Mouse (Mus musculus): ENCODE data around the gene Vav3.

Gene Vav3

DNA sequence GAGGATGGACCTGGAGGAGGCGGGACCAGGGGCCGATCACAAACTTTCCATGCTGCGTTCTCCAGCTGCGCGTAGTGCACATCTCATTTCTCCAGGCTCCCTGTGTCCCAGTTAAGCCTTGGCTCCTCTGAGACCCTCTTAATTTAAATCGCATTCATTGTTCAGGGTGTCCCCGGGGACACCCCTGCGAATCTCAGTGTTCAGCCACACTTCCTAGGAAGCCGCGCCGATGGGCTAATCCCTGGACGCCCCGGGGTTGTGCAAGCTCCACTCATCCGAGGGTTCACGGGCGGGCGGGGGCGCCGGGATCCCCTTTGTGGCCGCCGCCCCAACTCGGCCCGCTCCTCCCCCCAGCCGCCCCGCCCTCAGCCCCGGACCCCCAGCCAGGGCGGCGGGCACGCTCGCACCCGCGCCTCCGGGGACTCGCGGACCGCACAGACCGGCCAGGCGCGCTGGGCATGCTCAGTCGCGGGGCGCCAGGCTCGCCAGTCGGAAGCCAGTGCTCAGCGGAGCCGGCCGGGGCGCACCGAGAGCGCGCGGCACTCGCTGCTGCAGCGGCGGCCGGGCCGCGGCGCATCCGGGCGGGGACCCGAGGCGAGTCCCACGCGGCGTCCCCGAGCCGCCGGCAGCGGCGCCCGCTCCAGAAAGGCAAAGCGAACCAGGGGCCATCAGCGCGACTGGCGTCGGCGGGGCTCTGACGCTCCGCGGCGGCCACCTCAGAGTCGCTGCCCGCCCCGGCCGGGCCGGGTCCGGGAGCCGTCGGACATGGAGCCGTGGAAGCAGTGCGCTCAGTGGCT, at the start of gene Vav3:
Gene Vav3, plus strand, starts transcription at position 380 of the 797 bp plus-strand sequence.
- DNase-seq (ENCODE audit: low spot score), result no peak

DNA sequence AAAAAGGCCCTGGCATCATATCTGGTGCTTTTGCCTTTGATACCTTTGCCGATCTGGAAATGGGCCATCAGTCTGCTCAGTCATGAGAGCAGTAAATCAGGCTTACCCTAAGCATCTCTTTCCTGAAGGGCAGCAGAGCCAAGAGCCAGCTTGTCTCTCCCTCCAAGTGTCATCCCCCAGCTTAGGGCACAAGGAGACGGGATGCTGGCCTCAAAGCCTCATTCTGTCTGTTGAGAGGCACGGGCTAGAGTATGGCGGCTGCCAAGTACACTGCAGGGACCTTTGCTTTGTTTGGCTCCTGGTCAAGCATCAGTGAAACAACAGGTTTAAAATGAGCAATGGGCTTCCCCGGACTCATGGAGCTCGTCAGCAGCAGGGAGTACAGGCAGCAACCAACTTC, 41.6 kb upstream of the Vav3 start:
- DNase-seq (ENCODE audit: low spot score), result no peak

DNA sequence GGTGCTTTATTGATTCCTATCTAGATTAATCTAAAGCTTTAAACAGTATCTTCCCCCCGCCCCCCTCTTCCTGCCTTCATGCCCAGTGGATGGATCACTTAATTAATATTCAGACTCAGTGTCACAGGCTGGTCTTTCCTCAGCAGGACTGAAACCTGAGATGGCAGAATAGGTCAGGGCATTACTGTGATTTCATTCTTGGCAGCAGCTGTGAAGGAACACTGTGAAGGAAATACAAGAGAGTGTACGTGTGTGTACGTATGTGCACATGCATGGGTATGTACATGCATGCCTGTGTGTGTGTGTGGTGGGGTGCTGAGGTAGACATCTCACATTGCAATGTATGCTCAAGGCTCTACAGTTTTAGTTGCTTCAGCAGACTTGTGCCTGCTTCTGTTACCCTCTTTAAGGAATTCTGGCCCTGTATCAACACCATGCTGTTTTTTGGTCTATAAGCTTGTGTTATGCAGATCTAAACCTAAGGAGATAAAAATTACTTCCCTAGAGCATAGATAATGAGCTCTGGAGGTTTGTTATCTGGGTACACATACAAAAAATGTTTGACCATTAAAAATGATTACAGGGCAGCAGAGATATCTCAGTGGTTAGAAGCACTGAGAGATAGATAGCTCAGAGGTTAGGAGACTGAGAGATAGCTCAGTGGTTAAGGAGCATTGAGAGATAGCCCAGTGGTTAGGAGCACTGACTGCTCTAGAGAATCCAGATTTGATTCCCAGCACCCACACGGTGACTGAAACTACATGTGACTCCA, 41.0 kb upstream of the Vav3 start:
- no peak for DNase-seq (ENCODE audit: low spot score)

DNA sequence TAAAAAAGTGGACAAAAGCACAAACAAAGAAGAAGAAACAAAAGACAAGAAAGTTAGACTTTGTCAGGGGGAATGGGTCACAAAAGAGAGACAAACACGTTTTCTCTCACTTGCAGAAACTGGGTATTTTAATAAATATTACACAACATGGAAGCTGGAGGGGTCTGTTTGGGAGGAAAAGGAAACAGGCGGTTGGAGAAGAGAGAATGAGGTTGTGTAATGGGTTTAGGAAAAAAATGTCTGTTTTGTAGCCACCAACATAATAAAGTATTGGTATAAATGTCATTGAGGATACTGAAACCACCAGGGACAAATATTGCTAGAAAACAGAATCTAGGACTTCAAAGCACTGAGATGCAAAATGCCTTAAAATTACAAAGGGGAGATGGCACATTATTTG, 38.4 kb upstream of the Vav3 start:
- no peak for DNase-seq (ENCODE audit: low spot score)

DNA sequence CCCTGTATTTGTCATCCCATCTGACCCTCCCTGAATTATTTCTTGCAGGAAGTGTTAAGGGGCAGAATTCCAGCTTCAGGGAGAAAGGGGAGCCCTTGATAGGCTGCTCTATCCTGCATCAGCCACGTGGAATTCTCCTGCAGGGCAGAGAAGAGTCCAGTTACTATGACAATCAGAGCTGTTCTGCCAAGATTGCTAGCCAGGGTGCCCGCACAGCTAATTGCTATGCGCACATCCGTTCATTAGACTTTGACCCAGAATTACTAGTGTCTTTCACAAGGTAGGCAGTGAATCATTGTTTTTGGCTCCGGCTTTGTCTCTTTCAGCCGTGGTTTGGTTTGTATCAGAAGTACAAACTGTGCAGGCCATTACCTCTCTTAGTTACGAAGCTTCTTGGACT, 33.0 kb upstream of the Vav3 start:
- DNase-seq (ENCODE audit: low spot score), result no peak

DNA sequence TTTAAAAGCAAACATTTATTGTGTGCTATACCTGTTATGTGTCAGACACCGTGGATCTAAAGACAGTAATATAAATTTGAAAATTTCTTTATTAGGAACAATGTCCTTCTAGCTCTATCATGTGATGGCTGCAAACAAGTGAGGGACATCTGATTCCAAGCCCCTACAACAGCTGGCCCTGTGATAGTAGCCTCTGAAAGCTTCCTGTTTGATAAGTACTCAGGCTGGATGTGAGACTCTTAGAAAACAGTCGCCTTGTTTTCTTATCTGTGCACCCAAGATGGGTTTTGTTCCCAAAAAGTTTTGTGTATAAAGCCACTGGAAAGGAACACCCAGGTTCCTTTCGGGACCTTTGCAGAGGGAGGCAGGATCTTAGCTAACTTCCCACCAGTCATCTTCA, 32.0 kb upstream of the Vav3 start:
- DNase-seq (ENCODE audit: low spot score), result no peak

DNA sequence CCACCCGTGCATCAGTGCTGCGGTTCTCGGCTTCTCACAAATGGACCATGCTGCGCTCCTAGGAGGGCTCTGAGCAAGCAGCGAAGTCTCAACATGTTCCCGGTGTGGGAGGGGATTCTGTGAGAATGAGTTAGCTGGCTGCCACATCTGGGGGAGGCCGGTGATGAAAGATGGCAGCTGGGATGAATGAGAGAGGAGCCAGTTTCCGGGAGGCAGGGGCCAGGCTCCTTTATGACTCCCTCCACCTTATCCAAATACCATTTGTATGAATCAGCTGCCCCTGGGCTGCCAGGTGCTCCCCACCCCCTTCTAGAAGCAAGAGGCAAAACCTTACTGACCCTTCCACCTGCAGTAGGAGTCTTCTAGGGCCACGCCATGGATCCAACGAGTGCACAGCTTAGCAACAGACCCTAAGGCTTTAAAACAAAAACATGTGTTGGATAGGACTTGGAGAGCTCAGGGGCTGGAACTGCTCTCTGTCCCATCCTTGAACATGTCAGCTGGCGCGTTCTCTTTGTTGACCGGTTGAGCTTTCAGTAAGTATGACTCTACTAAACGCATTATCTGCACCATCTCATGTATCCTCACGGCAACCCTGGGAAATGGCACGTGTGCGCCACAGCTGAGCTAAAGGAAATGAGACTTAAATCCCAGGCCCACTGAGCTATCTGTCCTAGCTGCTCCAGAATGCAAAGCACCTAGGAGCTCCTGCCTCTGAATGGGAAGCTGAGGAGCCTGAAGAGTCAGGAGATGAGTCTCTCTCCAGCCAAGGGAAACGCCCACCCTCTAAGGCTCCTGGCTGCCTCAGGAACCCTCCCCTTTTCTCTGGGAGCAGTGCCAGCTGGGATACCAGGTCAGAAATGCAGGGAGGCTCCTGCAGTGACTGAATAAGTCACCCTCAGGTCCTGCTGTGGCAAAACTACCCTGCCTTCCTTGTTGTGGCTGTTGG, 30.9 kb upstream of the Vav3 start:
- DNase-seq (ENCODE audit: low spot score), result no peak

DNA sequence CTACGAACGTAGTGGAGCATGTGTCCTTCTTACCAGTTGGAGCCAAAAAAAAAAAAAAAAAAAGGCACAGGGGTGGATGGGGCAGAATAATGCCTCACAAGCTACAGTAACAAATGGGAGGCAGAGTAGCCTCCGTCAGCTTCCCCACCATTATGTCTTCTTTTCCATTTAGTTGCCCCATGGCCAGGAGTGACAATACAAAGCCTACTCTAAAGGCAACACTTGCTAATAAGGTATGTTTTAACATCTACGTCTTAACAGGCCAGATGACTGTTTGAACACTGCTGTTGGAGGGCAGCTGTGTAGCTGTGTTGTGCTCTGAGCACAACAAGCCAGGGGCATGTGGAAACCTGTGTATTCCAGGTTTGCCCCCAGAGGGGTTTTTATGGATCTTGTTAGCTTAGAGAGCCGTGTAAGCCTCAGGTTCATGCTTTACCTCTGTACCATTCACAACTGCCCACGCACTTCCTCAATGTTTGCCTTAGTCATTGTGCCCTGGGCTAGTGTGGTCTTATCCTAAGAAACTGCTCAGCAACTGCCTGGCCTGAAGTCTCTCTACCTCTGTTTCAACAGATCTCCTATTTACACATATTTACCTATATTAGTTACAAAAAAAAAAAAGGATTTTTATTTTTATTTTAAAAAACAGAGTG, 29.2 kb upstream of the Vav3 start:
- no peak for DNase-seq (ENCODE audit: low spot score)

DNA sequence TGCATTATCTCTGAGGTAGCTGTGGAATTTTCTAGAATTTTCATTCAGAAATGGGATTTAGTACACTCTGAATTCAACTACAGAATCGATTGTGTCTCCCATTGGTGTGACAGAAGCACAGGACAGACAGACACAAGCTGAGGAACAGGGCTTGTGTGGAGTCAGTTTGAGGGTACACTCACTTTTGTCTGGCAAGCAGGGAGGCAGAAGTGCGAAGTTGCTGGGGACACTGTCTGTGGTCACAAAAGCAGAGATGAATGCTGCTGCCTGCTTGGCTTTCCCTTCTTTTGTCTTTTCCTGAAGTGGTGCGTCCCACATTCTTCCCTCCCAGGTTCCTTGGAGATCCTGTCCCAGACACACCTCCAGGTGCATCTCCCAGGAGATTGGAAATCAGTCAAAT, 28.6 kb upstream of the Vav3 start:
- no peak for DNase-seq (ENCODE audit: low spot score)

DNA sequence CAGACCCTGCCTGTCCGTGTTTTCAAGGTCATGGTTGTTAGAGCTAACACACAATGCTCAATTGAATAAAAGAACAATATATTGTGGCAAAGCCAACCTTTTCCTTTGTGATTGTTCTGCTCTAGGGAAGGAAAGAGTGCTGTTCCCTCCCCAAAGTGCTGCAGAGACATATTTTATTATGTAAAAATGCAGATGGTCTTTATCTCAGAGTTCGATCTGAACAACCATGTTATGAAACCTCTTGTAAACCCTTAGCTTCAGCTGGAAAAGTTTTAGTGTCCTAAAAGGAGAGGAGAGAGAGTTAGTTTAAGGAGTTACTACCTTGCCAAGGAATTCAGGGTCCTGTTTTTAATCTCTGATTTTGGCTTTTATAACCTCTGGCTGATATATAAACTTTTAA, 27.0 kb upstream of the Vav3 start:
- DNase-seq (ENCODE audit: low spot score), result no peak

DNA sequence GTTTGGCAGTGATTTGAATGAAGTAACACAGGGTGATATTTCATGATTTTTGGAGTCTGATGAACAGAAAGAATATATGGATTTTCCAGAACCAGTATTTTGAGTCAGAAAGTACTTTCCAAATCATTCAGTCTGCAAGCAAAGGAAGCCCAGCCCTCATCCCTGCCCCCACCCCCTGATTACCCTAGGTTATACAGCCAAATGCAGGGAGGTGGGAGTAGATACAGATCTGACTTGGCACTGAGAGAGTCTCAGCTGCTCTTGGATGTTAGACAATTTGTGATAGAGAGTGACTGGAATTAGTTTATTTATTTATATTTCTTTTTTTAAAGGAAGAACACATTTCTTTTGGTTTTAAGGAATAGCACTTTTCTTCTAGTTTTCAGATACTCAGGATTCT, 18.2 kb upstream of the Vav3 start:
- no peak for DNase-seq (ENCODE audit: low spot score)

DNA sequence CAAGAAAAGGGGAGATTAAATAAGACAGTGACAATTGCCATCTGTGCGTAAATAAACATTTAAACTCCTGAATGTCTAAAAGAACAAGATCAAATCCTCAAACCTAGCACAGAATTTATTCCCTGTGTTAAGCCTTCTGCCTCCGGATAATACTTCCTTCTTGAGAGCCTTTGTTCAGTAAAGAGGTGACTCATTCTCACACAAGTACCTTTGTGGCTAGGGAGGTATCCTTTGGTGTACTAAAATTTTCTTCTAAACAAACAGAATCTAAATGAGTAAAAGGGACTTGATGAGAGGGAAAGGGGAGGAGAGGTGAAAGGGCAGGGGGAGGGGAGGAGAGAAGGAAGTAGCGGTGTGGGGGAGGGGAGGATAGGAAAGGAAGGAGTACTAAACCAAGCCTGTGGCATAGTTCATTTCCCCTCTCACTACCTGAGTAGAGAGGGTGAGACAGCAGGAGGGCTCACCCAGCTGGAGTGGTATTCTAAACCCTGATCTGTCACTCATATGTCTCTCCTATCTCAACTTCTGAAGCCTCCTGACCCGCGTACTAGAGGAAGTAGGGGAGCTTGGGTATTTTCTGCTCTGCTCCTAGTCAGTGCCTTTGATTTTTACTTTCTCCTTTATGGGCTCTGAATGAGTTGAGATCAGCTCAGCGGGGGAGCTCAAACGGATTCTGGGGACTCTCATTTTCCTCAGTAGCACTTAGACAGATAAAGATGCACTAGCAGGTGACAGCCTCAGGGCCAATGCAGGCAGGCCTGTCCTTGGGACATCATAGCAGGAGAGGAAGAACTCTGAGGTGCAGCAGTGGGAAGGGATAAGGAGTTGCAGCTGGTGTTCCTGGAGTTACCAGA, 16.8 kb upstream of the Vav3 start:
- no peak for DNase-seq (ENCODE audit: low spot score)

DNA sequence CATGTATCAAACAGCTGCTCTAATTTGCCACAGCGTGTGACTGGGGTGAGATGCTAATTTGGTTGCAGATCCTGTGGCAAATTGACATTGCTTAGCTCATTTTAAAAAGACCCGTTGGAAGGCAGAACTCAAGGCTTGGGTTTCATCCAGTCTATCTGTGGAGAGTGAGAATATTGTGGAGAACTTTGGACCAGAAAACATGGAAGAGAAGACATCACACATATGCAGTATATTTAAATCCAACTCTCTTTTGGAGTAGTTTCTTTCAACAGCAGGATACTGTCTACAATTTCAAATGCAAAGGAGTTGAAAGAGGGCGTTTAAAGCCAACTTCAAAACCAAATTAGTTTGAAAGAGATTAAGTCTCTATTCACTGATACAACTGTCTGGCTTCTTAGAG, 13.3 kb upstream of the Vav3 start:
- no peak for DNase-seq (ENCODE audit: low spot score)

DNA sequence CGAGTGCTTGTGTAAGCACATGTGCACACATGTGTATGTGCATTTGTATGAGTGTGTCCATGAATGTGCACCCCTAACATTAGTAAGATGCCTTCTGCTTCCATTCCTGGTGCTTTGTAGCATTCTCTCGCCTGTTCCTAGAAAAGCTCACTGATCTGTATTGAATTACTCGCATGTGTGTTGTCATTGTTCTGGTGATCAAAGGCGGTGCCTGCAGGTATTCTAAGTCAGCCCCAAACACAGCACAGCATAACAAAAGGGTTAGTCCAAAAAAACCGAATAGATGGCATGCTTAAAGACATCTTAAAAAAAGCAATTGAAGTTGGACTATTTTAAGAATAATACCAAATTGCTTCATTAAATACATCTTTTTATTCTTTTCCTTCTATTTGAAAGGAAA, 7.7 kb upstream of the Vav3 start:
- DNase-seq (ENCODE audit: low spot score), result no peak

DNA sequence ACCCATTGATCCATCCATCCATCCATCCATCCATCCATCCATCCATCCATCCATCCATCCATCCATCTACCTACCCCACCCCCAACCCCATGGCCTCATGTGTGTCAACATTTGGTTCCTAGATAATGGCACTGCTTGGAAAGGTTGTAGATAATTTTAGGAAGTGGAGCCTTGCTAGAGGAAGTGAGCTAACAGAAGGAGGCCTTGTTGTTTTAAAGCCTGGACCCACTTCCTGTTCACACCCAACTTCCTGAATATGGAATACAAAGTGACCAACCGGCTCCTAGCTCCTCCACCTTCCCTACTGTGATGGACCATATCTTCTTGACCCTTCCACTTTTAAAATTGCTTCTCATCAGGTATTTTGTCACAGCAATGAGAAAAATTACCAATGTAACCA, 5.0 kb upstream of the Vav3 start:
- no peak for DNase-seq (ENCODE audit: low spot score)

DNA sequence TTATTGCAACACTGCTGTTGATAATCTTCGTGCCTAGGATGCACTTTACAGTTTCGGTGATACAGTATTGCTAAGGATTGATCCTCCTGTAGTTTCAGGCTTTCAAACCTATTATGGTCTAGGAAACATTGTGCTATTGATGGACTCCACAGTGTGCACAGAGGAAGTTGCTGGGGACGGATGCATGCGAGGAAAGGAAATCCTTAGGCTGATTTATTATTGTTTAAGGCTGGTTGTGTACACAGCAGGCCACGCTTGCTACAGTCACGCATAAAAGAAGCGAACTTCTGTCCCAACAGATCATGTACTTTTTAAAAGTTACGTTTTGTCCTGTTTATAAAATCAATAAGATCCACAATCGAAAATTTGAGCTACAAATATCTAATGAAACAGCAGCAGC, 1.2 kb upstream of the Vav3 start:
- no peak for DNase-seq (ENCODE audit: low spot score)

DNA sequence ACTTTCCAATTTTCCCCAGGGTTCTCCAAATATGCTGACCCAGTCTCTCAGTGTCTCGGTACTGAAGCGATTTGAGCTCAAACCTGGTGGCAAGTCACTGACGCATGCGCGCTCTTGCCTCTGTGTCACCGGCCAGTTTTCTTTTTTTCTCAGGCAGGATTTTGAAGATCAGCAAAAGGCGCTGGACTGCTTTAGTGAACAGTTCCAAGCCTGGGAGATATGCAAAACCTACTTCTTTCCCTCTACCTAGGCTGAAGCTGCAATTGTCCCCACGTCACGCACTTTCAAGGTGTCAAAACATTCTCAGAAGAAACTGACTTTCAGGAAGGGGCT, 546 bp upstream of the Vav3 start:
- no peak for DNase-seq (ENCODE audit: low spot score)

DNA sequence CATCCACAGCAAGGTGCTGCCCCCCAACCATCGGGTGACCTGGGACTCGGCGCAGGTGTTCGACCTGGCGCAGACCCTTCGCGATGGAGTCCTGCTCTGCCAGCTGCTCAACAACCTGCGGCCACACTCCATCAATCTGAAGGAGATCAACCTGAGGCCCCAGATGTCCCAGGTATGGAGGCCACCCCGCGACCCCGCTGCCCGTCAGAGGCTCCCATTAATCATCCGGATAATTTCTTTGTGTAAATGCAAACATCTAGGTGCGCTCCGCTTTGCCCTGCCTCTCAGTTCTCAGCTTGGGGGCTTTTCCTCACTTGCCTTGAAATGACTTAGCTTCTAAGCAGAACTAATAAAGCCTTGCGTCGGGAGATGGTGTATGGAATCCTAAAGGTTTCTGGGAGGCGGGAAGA, 623 bp downstream of the Vav3 start:
- DNase-seq (ENCODE audit: low spot score), result no peak

DNA sequence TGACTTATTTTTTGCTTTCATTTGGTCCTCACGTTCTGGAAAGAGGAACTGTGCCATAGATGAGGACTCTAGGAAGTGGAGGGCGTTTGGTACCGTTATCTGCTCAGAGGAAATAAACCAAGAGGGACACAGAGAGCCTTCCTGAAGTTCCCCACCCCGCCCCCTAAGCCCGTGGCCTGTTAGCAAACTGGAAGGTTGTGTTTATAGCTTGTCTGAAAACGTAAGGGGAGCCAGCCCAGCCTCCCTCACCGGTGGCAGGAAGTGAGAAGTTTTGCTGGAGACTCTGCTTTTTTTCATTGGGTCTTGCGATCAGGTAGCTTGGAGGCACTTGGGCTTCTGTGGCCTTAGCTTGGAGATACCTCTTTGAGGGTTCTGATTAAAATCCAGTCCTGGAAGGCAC, 1.2 kb downstream of the Vav3 start:
- no peak for DNase-seq (ENCODE audit: low spot score)

DNA sequence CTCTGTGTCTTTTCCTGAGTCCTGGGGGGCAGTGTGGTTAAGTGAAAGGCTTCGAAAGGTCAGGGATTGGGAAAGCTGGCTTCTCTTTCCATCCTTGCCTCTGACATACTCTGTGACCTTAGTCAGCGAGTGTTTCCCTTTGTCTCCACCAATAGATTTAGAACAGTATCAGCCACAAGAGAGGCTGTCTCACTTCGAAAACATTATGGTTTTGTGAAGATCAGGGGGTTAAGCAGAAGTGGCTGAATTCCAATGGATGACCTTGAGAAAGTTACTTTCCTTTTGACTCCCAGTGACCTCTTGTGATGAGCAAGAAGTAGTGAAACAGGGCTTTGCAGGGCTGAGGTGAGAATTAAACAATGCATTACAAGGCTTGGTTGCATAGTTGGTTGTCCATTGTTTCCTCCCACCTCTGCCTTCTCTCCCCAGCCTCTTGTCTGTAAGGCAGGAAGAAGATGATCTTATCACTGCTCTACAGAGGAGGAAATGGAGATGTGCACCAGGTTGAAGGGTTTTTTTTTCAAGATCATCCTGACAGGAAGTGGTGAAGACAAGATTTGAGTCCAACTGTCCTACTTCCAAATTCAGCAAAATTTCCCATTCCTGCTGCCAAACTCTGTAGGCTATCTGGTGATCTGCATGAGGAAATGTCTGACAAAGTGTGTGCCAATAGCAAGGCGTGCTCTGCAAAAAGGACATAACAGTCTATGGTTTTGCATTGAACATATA, 11.7 kb downstream of the Vav3 start:
- no peak for DNase-seq (ENCODE audit: low spot score)

DNA sequence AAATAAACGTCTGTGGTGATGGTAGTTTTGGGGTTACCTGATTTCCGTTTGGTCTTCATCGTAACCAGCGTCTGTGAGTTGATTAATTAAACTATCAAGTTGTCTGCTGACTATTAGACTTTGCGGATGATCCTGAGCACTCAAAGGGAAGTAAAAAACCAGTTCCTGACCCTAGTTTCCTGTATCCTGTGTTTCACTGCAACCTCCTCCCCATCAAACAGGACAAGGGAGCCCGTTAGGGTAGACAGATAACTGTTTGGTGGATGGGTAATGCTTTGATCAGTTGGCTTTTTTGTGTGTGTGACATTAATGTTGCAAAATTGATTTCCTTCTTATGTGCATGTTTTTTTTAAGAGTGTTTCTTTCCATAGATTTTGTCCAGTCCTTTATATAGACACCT, 12.2 kb downstream of the Vav3 start:
- no peak for DNase-seq (ENCODE audit: low spot score)

All from MN1 (cell line).